Mouse (Mus musculus) kidney, postnatal 4 days (tissue): ENCODE results near the gene Fkbp8.
A peak's percentile ranks its signal among the peaks of the same experiment; 100 is the strongest.

Experiments
- DNase-seq, 2 experiments: peaks; one replicate each; pipeline ENCODE4 v3.0.0; 2021; ENCODE audit warnings: mixed read lengths in 2 of 2

The Fkbp8 gene

GRCm38 (mm10) chr8:70560564-70560963, 33.0 kb downstream of the Fkbp8 start:
- DNase-seq, result no peak

- DNase-seq, result peak; percentile 28 to 44
Measured at GRCm38 (mm10) chr8:70561357-70561756, 33.8 kb downstream of the Fkbp8 start.

- peak; percentile 49 to 60 for DNase-seq
Measured at GRCm38 (mm10) chr8:70561809-70562535, 34.4 kb downstream of the Fkbp8 start.

GRCm38 (mm10) chr8:70562802-70563201, 35.3 kb downstream of the Fkbp8 start:
- DNase-seq, result no peak

- DNase-seq, result no peak
Measured at GRCm38 (mm10) chr8:70563763-70564387, 36.4 kb downstream of the Fkbp8 start.

GRCm38 (mm10) chr8:70564696-70565235, 37.2 kb downstream of the Fkbp8 start:
- peak in 1 of 2 experiments; percentile 22 for DNase-seq

GRCm38 (mm10) chr8:70565561-70565960, 38.0 kb downstream of the Fkbp8 start:
- DNase-seq, result peak; percentile 52 to 69

GRCm38 (mm10) chr8:70570360-70570759, 42.8 kb downstream of the Fkbp8 start:
- no peak for DNase-seq

GRCm38 (mm10) chr8:70570990-70571389, 43.5 kb downstream of the Fkbp8 start:
- no peak for DNase-seq

GRCm38 (mm10) chr8:70574302-70574701, 46.8 kb downstream of the Fkbp8 start:
- no peak for DNase-seq

- peak; percentile 76 to 83 for DNase-seq
Measured at GRCm38 (mm10) chr8:70574915-70575314, 47.4 kb downstream of the Fkbp8 start.

GRCm38 (mm10) chr8:70577207-70577606, 49.7 kb downstream of the Fkbp8 start:
- DNase-seq, result no peak

- DNase-seq, result no peak
Measured at GRCm38 (mm10) chr8:70583476-70584387, 56.2 kb downstream of the Fkbp8 start.

GRCm38 (mm10) chr8:70584606-70585257, 57.2 kb downstream of the Fkbp8 start:
- DNase-seq, result no peak
